In genomic region chr3:27319650-27320049, GRCm38 (mm10) we compare ENCODE assay signal across 31 mouse cellular contexts. TPM values are rescaled to one million over a fixed set of nuclear protein-coding genes. Genes with fewer than 3 reads are reported as not detected.
DNase-seq lines count a peak whose midpoint lies in the region; ATAC-seq and TF ChIP-seq lines count a peak whose summit lies in the region.
"Had no signal": no experiment of that assay in that cellular context is flagged by ENCODE, and none has a peak within 500 bp of the region (broad histone marks: within the 10 kb centered on the region; RNA-seq: fewer than 3 reads in every experiment).

No protein-coding gene starts in this region.

- peaks cover 11% of the 10 kb centered on the region for H3K4me1 ChIP-seq in heart, adult 2 months (ENCODE audit: control insufficient read depth, insufficient read depth, low read length)
- H3K4me1 ChIP-seq in heart, embryonic 12.5 days (replicated peaks) = peaks cover 9% of the 10 kb centered on the region
- peaks cover 5% of the 10 kb centered on the region; the same call in 1 of the 2 replicates for H3K4me1 ChIP-seq in intestine, embryonic 15.5 days (replicated peaks)
- no peaks in the 10 kb centered on the region for H3K4me1 ChIP-seq in midbrain, postnatal 0 days (ENCODE audit: insufficient read depth, low read length)
- H3K4me1 ChIP-seq: embryonic facial prominence, embryonic 12.5 days; midbrain, embryonic 12.5 days had no signal

- H3K4me2 ChIP-seq in heart, embryonic 12.5 days = no peak overlapping the region
- H3K4me2 ChIP-seq in intestine, embryonic 15.5 days (replicated peaks) = no peak overlapping the region
- H3K4me2 ChIP-seq in midbrain, postnatal 0 days (ENCODE audit: low read depth, low read length, poor library complexity, severe bottlenecking) = no peak overlapping the region
- H3K4me2 ChIP-seq: embryonic facial prominence, embryonic 12.5 days; heart, embryonic 15.5 days; limb, embryonic 13.5 days; liver, embryonic 13.5 days; midbrain, embryonic 12.5 days; neural tube, embryonic 13.5 days had no signal

- 77% methylated on average over 1 of the region's 1 CpGs for WGBS in heart, adult 2 months
- WGBS in heart, embryonic 12.5 days = 92% methylated on average over 1 of the region's 1 CpGs
- WGBS in intestine, embryonic 15.5 days = 100% methylated on average over 1 of the region's 1 CpGs
- no CpG with 5 or more reads among the region's 1 CpGs for WGBS in midbrain, postnatal 0 days

- intact Hi-C loops in heart, adult 2 months (cut with DNase I) = loop anchor here (2.0 to 10.0 kb wide), 3 partner anchors 31 to 165 kb away; partner anchors contain the start of gene Ect2

- no peak for TF ChIP-seq POLR2A in heart, adult 2 months (IDR thresholded peaks at IDR 0.05; ENCODE audit: insufficient read depth, low read depth, low read length)

- ATAC-seq in heart, embryonic 12.5 days (ENCODE audit: insufficient number of reproducible peaks, low FRiP score) = no peak
- peak; percentile 68 for ATAC-seq in intestine, embryonic 15.5 days
- ATAC-seq in midbrain, postnatal 0 days (ENCODE audit: low FRiP score) = no peak
- ATAC-seq: forebrain, embryonic 14.5 days; hindbrain, embryonic 16.5 days had no signal

- H3K4me3 ChIP-seq in heart, adult 2 months = peak overlapping the region; percentile 44
- no peak overlapping the region for H3K4me3 ChIP-seq in heart, embryonic 12.5 days
- no peak overlapping the region for H3K4me3 ChIP-seq in intestine, embryonic 15.5 days (replicated peaks)
- H3K4me3 ChIP-seq in midbrain, postnatal 0 days (ENCODE audit: low read depth, low read length) = no peak overlapping the region
- H3K4me3 ChIP-seq: embryonic facial prominence, embryonic 12.5 days; heart, embryonic 15.5 days; limb, embryonic 13.5 days; liver, embryonic 13.5 days; midbrain, embryonic 12.5 days; neural tube, embryonic 13.5 days had no signal

- H3K27ac ChIP-seq in heart, adult 2 months = peak overlapping the region; percentile 85
- no peak overlapping the region for H3K27ac ChIP-seq in heart, embryonic 12.5 days (ENCODE audit: poor library complexity, severe bottlenecking)
- no peak overlapping the region for H3K27ac ChIP-seq in intestine, embryonic 15.5 days
- H3K27ac ChIP-seq in midbrain, postnatal 0 days (ENCODE audit: low read depth, low read length) = no peak overlapping the region
- H3K27ac ChIP-seq: embryonic facial prominence, embryonic 12.5 days; kidney, postnatal 0 days; limb, embryonic 13.5 days; liver, embryonic 13.5 days; midbrain, embryonic 12.5 days; neural tube, embryonic 13.5 days had no signal

- H3K9ac ChIP-seq in heart, adult 2 months (ENCODE audit: low read depth, low read length) = peak overlapping the region; percentile 47; the same call in 1 of the 2 replicates
- no peak overlapping the region for H3K9ac ChIP-seq in heart, embryonic 12.5 days
- H3K9ac ChIP-seq in intestine, embryonic 15.5 days = no peak overlapping the region
- no peak overlapping the region for H3K9ac ChIP-seq in midbrain, postnatal 0 days (replicated peaks; ENCODE audit: low read length, poor library complexity, severe bottlenecking)
- H3K9ac ChIP-seq: embryonic facial prominence, embryonic 12.5 days; heart, embryonic 15.5 days; limb, embryonic 13.5 days; liver, embryonic 13.5 days; midbrain, embryonic 12.5 days; neural tube, embryonic 13.5 days had no signal

- peaks cover 14% of the 10 kb centered on the region for H3K36me3 ChIP-seq in heart, adult 2 months (ENCODE audit: control insufficient read depth, insufficient read depth, low read length)
- H3K36me3 ChIP-seq in heart, embryonic 12.5 days = no peaks in the 10 kb centered on the region
- H3K36me3 ChIP-seq in intestine, embryonic 15.5 days = no peaks in the 10 kb centered on the region
- H3K36me3 ChIP-seq in midbrain, postnatal 0 days (ENCODE audit: insufficient read depth, low read length) = no peaks in the 10 kb centered on the region
- H3K36me3 ChIP-seq: embryonic facial prominence, embryonic 12.5 days; heart, embryonic 15.5 days; limb, embryonic 13.5 days; liver, embryonic 13.5 days; midbrain, embryonic 12.5 days; neural tube, embryonic 13.5 days had no signal

- H3K9me3 ChIP-seq in heart, embryonic 12.5 days (replicated peaks) = no peaks in the 10 kb centered on the region
- no peaks in the 10 kb centered on the region for H3K9me3 ChIP-seq in intestine, embryonic 15.5 days
- H3K9me3 ChIP-seq in midbrain, postnatal 0 days (ENCODE audit: low read length) = no peaks in the 10 kb centered on the region
- H3K9me3 ChIP-seq: embryonic facial prominence, embryonic 12.5 days; G1E; heart, embryonic 15.5 days; limb, embryonic 13.5 days; liver, embryonic 13.5 days; midbrain, embryonic 12.5 days; neural tube, embryonic 13.5 days had no signal

- no peaks in the 10 kb centered on the region for H3K27me3 ChIP-seq in heart, adult 2 months (ENCODE audit: control insufficient read depth, insufficient read depth, low read length)
- no peaks in the 10 kb centered on the region; the same call in 1 of the 2 replicates for H3K27me3 ChIP-seq in heart, embryonic 12.5 days (replicated peaks)
- no peaks in the 10 kb centered on the region for H3K27me3 ChIP-seq in intestine, embryonic 15.5 days (replicated peaks)
- no peaks in the 10 kb centered on the region for H3K27me3 ChIP-seq in midbrain, postnatal 0 days (ENCODE audit: insufficient read depth, low read length)
- H3K27me3 ChIP-seq: embryonic facial prominence, embryonic 12.5 days; heart, embryonic 15.5 days; limb, embryonic 13.5 days; liver, embryonic 13.5 days; midbrain, embryonic 12.5 days; neural tube, embryonic 13.5 days had no signal

- H3K79me2 ChIP-seq in heart, adult 2 months (replicated peaks; ENCODE audit: control insufficient read depth, insufficient read depth, low read length) = no peaks in the 10 kb centered on the region

- TF ChIP-seq EP300 in heart, adult 2 months (IDR thresholded peaks at IDR 0.05; ENCODE audit: insufficient read depth, low read depth, low read length) = no peak

- DNase-seq in heart, adult 2 months = no peak
- DNase-seq in kidney, adult 9 months = peak; percentile 81
- DNase-seq in kidney, postnatal 10 days = no peak
- peak; percentile 58 to 59 for DNase-seq in kidney, postnatal 36 days
- DNase-seq in midbrain, postnatal 0 days (ENCODE audit: low spot score) = no peak
- DNase-seq: adrenal gland, adult 8-10 months; cerebellum, adult 11 months; cerebellum, adult 9-10 months; cerebellum, postnatal 36 days; liver, embryonic 13.5 days; lung, adult 18-20 months; thymus, postnatal 4 days had no signal

- TF ChIP-seq CTCF in heart, adult 2 months (IDR thresholded peaks at IDR 0.05) = no peak
- TF ChIP-seq CTCF in midbrain, postnatal 0 days (IDR thresholded peaks at IDR 0.05) = no peak

RNA-seq across cellular contexts. Expression of gene Tnfsf10, which starts 2.8 kb away (rescaled TPM):
- 10 to 100 TPM in 1 of 2 experiments, 1 to 10 TPM in 1; 6.3 to 10.4 TPM for total RNA-seq in heart, adult 2 months (2021)
- polyA plus RNA-seq in heart, adult 2 months (2012; rRNA removed) = 4.2 and 8.5 TPM in 2 replicates
- not detected in 2 replicates for polyA plus RNA-seq in heart, embryonic 12.5 days (2016; fragmentation: Nextera tagmentation; extraction: Ambion mirVana)
- 0.77 and 1.1 TPM in 2 replicates for polyA plus RNA-seq in intestine, embryonic 15.5 days (2015; fragmentation: Nextera tagmentation; extraction: Ambion mirVana)
- total RNA-seq in midbrain, postnatal 0 days (2014; rRNA removed) = 0.47 and 3.3 TPM in 2 replicates
- polyA plus RNA-seq in midbrain, postnatal 0 days (2015; fragmentation: Nextera tagmentation; extraction: Ambion mirVana) = 0.27 and 0.33 TPM in 2 replicates
- polyA plus RNA-seq: hindbrain, embryonic 11.5 days; midbrain, embryonic 12.5 days; neural tube, embryonic 13.5 days had no signal

RNA-seq across cellular contexts. Expression of gene Ghsr, which starts 51.5 kb away (rescaled TPM):
- not detected for total RNA-seq in heart, adult 2 months (2021)
- not detected in 2 replicates for polyA plus RNA-seq in heart, adult 2 months (2012; rRNA removed)
- polyA plus RNA-seq in heart, embryonic 12.5 days (2016; fragmentation: Nextera tagmentation; extraction: Ambion mirVana) = not detected in 2 replicates
- polyA plus RNA-seq in intestine, embryonic 15.5 days (2015; fragmentation: Nextera tagmentation; extraction: Ambion mirVana) = not detected in 2 replicates
- total RNA-seq in midbrain, postnatal 0 days (2014; rRNA removed) = 2.5 and 2.8 TPM in 2 replicates
- 0.59 and 0.65 TPM in 2 replicates for polyA plus RNA-seq in midbrain, postnatal 0 days (2015; fragmentation: Nextera tagmentation; extraction: Ambion mirVana)
- total RNA-seq: adrenal gland, postnatal 4 days; gastrocnemius, adult 18-20 months; gastrocnemius, postnatal 4 days; heart, postnatal 25 days; megakaryocyte, adult 5-6 weeks had no signal
- polyA plus RNA-seq: embryonic facial prominence, embryonic 12.5 days; forebrain, embryonic 14.5 days; G1E; heart, embryonic 15.5 days; kidney, postnatal 0 days; limb, embryonic 13.5 days; liver, embryonic 13.5 days; stomach, embryonic 14.5 days; testis, adult 2 months had no signal

Comparison
In these comparisons a context has a peak if more than half of its experiments do, and no peak if none do; other contexts are left out.
1. DNase-seq: peak in kidney, adult 9 months (single experiment) and kidney, postnatal 36 days (2 of 2); none in heart, adult 2 months (0 of 2), kidney, postnatal 10 days (single experiment) and midbrain, postnatal 0 days (single experiment).